Mouse (Mus musculus) kidney, postnatal 0 days (tissue): ENCODE measurements around the gene Mesp1. TPM values are rescaled to one million over a fixed set of nuclear protein-coding genes. Genes with fewer than 3 reads are reported as not detected.
A peak's percentile ranks its signal among the peaks of the same experiment; 100 is the strongest.

Source experiments
- ATAC-seq: fragments of 200-750 bp; cut with Nextera tagmentation; replicated peaks from 2 replicates; pipeline ENCODE4 v1.8.0; 2017; ENCODE audit warnings: low read depth, moderate number of reproducible peaks, moderate TSS enrichment, moderate library complexity; ENCODE audit not compliant: low FRiP score
- DNase-seq: peaks from one replicate; pipeline ENCODE4 v3.0.0-alpha.2; 2016; ENCODE audit warnings: low spot score
- H3K27ac ChIP-seq: fragments of 300-500 bp; sonication (generic); 2 replicates; pipeline ENCODE4 v1.5.1; 2014; ENCODE audit warnings: mild to moderate bottlenecking
- H3K27me3 ChIP-seq: fragments of 300-500 bp; sonication (generic); 2 replicates; pipeline ENCODE4 v1.6.1; 2014; ENCODE audit warnings: low read length, mixed read lengths; ENCODE audit not compliant: insufficient read depth
- H3K36me3 ChIP-seq: fragments of 300-500 bp; sonication (generic); 2 replicates; pipeline ENCODE4 v1.6.1; 2014; ENCODE audit warnings: low read length, mixed read lengths; ENCODE audit not compliant: insufficient read depth
- H3K4me1 ChIP-seq: fragments of 300-500 bp; sonication (generic); replicated peaks from 2 replicates; pipeline ENCODE4 v1.6.1; 2014; ENCODE audit warnings: antibody characterized with exemption, low read length, mixed read lengths; ENCODE audit not compliant: insufficient read depth
- H3K4me2 ChIP-seq: fragments of 300-500 bp; sonication (generic); 2 replicates; pipeline ENCODE4 v1.6.1; 2014; ENCODE audit warnings: mild to moderate bottlenecking, low read length, moderate library complexity, mixed read lengths
- H3K4me3 ChIP-seq: fragments of 300-500 bp; sonication (generic); replicated peaks from 2 replicates; pipeline ENCODE4 v1.5.1; 2014; ENCODE audit warnings: low read depth, low read length
- H3K9ac ChIP-seq: fragments of 300-500 bp; sonication (generic); 2 replicates; pipeline ENCODE4 v1.6.1; 2014; ENCODE audit warnings: low read depth, low read length
- H3K9me3 ChIP-seq: fragments of 300-500 bp; sonication (generic); replicated peaks from 2 replicates; pipeline ENCODE4 v1.6.1; 2016; ENCODE audit warnings: low read length, inconsistent platforms, mixed read lengths
- CTCF ChIP-seq: IDR thresholded peaks from 2 replicates; pipeline ENCODE4 v1.5.1; 2016; ENCODE audit warnings: antibody characterized with exemption, low read depth, mild to moderate bottlenecking, moderate library complexity
- WGBS: fragments of 180-500 bp; shearing (Covaris S2); extraction: QIAGEN DNeasy Blood & Tissue Kit; methylation state at CpG from one replicate; pipeline ENCODE4 v1.1.7; 2014; 5-methylcytosine and 5-hydroxymethylcytosine counted together
- polyA plus RNA-seq: library from polyadenylated mRNA; unstranded; fragments of >200 nt; fragmentation: Nextera tagmentation; extraction: Ambion mirVana; gene quantifications from 2 replicates; pipeline ENCODE4 v1.2.1, GENCODE M21; 2015

Gene Mesp1
- polyA plus RNA-seq, 1 experiment from 2014 or later: 0.09 TPM

DNA sequence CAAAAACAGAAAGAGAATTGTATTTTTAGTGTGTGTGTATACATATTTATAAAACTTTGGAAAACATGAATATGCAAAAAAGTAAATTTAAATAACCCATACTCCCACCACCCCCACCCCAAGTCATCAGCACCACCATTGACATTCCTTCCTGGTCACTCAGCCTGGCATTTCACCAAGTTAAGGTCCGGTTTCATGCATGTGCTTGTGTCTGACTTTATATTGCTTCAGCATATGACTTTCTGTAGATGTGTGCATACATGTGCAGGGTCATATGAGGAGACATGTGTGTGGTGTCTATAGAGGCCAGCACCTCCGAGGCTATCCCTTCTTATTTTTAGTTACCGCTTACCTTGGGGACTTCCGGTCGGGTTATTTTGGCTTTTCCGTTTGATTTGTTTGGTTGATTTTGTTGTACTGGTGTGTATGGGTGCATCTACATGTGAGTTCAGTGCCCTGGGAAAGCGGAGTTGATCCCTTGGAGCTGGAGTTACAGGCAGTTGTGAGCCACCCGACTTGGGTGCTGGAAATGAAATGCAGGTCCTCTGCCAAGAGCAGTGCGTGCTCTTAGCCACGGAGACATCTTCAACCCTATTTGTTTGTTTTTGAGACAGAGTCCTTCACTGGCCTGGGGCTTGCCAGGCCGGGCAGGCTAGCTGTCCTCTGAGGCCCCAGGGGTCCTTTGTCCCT is 11.6 kb downstream of the Mesp1 start:
- 79% methylated on average over 11 of the region's 11 CpGs for WGBS
- H3K4me1 ChIP-seq: 0 out of 2 replicates have a peak, but pooled peaks cover 5% of the 10 kb centered on the region
- ATAC-seq (no peak), DNase-seq (no peak)
- H3K4me2 ChIP-seq: no peak overlapping the region
- TF ChIP-seq CTCF: no peak
- no peaks in the 10 kb centered on the region for H3K27me3 ChIP-seq
- H3K27ac ChIP-seq: no peak overlapping the region
- no peaks in the 10 kb centered on the region for H3K9me3 ChIP-seq
- no peaks in the 10 kb centered on the region for H3K36me3 ChIP-seq
- H3K9ac ChIP-seq: no peak overlapping the region
- no peak overlapping the region for H3K4me3 ChIP-seq

DNA sequence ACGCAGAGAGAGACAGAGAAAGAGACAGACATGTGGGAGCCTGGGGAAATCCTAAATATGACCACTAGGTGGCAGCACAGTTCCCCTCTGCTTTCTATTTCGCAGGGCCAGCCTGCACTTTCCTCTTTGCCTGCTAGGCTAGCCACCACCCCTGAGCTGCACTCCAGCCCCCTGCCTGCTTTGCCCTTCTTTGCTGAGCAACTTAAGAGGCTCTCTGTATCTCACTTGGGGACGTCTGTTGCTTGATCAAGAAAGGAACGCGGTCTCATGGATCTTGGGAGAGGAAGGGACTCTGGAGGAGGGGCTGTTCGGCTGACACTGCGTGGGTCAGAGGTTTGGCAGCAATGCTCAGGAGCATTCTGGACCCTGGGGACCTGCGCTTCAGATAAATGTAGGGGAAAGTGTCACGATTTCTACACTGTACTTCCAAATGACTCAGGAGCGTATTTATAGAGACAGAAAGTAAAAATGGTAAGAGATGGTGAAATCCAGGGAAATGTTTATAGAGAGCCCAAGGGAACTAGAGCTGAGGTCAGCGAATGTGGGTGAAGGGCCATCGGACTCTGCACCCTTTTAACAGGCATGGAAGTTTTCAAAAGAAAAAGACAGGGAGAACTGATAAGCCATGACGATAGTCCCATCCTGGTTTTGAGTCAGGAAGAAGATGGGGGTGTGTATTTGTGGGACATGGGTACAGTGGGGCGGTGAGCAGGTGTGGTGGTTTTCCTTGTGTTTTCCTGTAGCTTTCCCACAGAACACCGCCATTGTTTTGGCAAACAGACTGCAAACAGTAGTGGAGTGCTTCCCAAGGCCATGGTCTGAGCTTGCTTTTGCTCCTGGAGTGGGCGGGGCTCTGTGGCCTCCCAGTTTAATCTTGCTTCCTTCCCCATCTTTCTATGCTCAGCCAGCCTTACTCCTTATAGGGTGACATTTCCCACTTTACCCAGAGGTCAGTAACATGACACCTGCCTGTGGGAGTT is 12.7 kb downstream of the Mesp1 start:
- Histone ChIP-seq H3K27me3 (no peaks in the 10 kb centered on the region), H3K9me3 (no peaks in the 10 kb centered on the region), H3K4me2 (peak overlapping the region; percentile 57), H3K4me1 (0 out of 2 replicates have a peak, but pooled peaks cover 5% of the 10 kb centered on the region), H3K27ac (peak overlapping the region; percentile 20; the same call in 1 of the 2 replicates), H3K36me3 (no peaks in the 10 kb centered on the region), H3K4me3 (peak overlapping the region; percentile 10; the same call in 1 of the 2 replicates), H3K9ac (0 out of 2 replicates have a peak overlapping the region, but pooled peaks have one; percentile 35)
- TF ChIP-seq CTCF: peak; percentile 98
- ATAC-seq (peak; percentile 70), DNase-seq (peak; percentile 92)
- 28% methylated on average over 16 of the region's 16 CpGs for WGBS

DNA sequence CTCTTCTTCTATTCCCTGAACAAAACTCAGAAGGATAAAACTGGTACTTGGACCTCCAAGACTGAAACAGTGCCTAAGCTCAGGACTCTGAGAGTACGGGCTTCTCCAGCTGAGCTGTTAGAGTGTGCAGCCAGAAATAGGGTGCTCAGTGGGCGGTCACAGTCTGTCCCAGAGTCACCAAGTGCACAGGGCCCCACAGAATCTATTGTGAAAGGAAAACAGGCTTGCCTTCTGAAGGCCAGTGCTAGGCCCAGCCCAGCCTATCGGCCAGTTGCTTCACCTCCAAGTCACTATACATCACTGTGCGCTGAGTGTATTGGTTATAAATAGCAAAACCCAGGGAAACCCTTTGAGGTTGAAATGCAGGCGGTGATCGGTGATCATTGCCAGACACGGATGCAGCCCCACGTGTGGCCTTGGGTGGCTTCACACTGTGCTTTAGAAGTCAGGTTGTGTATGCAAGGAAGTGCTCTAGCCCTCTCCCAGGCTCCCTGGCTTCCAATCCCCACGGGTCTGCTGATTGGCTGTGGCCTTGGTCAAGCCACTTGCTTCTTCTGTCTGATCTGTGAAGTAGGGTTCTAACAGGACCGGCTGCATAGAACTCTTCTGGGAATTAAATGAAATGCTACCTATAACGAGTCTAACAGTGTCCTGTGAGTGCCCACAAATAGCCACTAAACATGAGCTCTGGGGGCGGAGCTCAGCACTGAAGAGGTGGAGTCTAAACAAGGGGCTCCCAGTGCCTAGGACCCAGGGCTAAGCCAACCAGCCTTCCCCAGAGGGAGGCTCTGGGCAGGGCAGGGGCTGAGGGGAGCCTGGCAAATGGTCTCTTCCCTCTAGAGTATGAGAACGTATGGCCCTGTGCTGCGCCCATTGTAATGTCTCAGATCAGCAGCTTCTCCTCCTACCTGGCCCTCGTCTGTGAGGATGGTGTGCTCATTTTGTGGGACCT is 21.8 kb downstream of the Mesp1 start:
- WGBS: 51% methylated on average over 15 of the region's 15 CpGs
- Histone ChIP-seq H3K27ac (no peak overlapping the region), H3K9me3 (no peaks in the 10 kb centered on the region), H3K4me2 (no peak overlapping the region), H3K4me3 (no peak overlapping the region), H3K27me3 (no peaks in the 10 kb centered on the region), H3K36me3 (no peaks in the 10 kb centered on the region), H3K9ac (no peak overlapping the region), H3K4me1 (no peaks in the 10 kb centered on the region)
- no peak for TF ChIP-seq CTCF
- DNase-seq (no peak), ATAC-seq (no peak)

DNA sequence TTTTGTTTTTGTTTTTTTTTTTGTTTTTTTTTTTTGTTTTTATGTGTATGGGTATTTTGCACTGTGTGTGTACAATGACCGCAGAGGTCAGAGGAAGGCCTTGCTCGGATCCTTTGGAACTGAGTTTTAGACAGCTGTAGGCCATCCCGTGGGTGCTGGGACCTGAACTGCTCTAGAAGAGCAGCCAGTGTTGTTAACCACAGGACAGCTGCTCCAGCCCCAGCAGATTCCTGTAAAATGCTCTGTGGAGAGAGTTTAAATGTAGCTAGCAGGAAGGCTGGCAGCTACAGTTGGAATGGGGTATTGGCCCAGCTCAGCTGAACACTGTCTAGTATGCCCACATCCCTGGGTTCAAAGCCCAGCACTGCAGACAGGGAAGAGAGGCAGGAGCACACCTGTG is 23.9 kb downstream of the Mesp1 start:
- Histone ChIP-seq H3K9me3 (no peaks in the 10 kb centered on the region), H3K4me3 (no peak overlapping the region), H3K27ac (no peak overlapping the region), H3K36me3 (no peaks in the 10 kb centered on the region), H3K27me3 (no peaks in the 10 kb centered on the region), H3K9ac (no peak overlapping the region), H3K4me1 (no peaks in the 10 kb centered on the region), H3K4me2 (no peak overlapping the region)
- WGBS: 65% methylated on average over 3 of the region's 3 CpGs
- DNase-seq (no peak), ATAC-seq (no peak)
- TF ChIP-seq CTCF: no peak

DNA sequence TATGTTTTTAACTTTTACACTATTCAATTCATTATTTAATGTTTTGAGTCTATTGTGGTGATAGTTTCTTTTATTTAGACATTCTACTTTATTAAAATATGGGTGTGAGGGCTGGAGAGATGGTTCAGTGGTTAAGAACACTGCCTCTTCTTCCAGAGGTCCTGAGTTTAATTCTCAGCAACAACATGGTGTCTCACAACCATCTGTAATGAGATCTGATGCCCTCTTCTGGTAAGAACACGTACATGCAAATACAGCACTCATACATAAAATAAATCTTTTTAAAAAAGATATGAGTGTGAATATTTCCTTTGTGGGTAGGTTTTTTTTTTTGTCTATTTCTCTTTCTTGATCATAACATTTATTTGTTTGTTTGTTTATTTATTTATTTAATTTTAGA is 27.6 kb downstream of the Mesp1 start:
- Histone ChIP-seq H3K36me3 (no peaks in the 10 kb centered on the region), H3K27ac (no peak overlapping the region), H3K27me3 (no peaks in the 10 kb centered on the region), H3K9ac (no peak overlapping the region), H3K4me2 (no peak overlapping the region), H3K4me3 (no peak overlapping the region), H3K9me3 (no peaks in the 10 kb centered on the region), H3K4me1 (no peaks in the 10 kb centered on the region)
- DNase-seq: no peak
- no peak for ATAC-seq
- 31% methylated on average over 1 of the region's 1 CpGs for WGBS
- peak; percentile 32; the same call in 1 of the 2 replicates for TF ChIP-seq CTCF
